Mouse (Mus musculus) olfactory bulb, adult 2 months (tissue): ENCODE results near the gene Klhl24.
"Not testable (repeated sequence)": the region's sequence is repeated elsewhere in the genome, so short reads cannot be mapped to it uniquely, and the experiment has no call there.

Experiments used
- CTCF ChIP-seq: fragments of 200-500 bp; IDR thresholded peaks from 2 replicates; pipeline ENCODE4 v1.5.1; 2012; ENCODE audit warnings: low read depth, mild to moderate bottlenecking, low read length, moderate library complexity; ENCODE audit not compliant: insufficient read depth
- POLR2A ChIP-seq: fragments of 200-500 bp; IDR thresholded peaks from 2 replicates; pipeline ENCODE4 v1.6.1; 2012; ENCODE audit warnings: mild to moderate bottlenecking, low read depth, low read length, moderate library complexity; ENCODE audit not compliant: insufficient read depth

GRCm38 (mm10) chr16:20126319-20126883 is 29.1 kb downstream of the Klhl24 start:
- not testable (repeated sequence) for TF ChIP-seq POLR2A, CTCF
